Mouse (Mus musculus): Measurements from ENCODE around the gene Asb18.

- TF ChIP-seq CTCF (IDR thresholded peaks at IDR 0.05; ENCODE audit: low read depth, low read length) (no peak), POLR2A (IDR thresholded peaks at IDR 0.05; ENCODE audit: insufficient read depth, low read length) (no peak), EP300 (IDR thresholded peaks at IDR 0.05; ENCODE audit: insufficient read depth, low read depth, low read length) (no peak)
These were observed 22.2 kb downstream of the Asb18 start for GRCm38 (mm10) chr1:89992256-89992655.
